In the genomic region with DNA sequence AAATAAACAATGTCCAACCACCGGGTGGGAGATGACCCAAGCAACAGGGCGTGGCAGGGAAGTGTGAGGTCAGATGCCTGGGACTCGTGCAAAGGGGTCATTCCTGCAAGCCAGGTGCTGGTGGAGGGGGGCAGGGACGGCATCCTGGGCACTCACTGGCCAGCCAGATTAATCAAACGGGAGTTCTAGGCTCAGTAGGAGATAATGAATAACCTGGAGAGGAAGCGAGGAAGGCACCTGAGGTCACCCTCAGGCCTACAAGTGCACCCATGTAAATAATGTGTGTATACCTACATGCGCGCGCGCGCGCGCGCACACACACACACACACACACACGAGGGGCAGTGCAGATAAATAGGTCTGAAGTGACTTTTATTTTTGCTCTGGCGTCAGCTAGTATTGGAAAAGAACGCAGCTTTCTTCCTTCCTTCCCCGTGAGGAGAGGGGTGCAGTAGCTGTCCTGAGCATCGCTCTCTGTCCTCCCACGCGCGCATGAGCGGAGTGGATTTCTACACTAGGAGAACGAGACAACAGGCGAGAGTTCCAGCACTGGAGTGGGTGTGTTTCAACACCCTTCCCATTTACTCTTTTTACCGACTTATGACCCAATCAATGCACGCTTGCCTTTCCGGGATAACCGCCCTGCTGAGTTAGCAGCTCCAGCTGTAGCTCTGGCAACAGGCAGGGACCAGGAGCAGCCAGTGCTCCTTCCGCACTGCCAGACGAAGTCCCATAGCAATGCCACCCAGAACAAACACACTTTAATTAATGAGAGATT, we compare ENCODE assay signal across 8 mouse cellular contexts.
DNase-seq lines count a peak whose midpoint lies in the region; ATAC-seq and TF ChIP-seq lines count a peak whose summit lies in the region.

No protein-coding gene starts in this region.

- no peaks in the 10 kb centered on the region for H3K36me3 ChIP-seq in ES-E14 (ENCODE audit: control insufficient read depth, insufficient read depth, low read length, poor library complexity, severe bottlenecking)
- H3K36me3 ChIP-seq in forebrain, embryonic 12.5 days (replicated peaks) = no peaks in the 10 kb centered on the region
- no peaks in the 10 kb centered on the region for H3K36me3 ChIP-seq in heart, embryonic 15.5 days
- H3K36me3 ChIP-seq in kidney, embryonic 16.5 days (ENCODE audit: insufficient read depth, low read length) = no peaks in the 10 kb centered on the region
- H3K36me3 ChIP-seq in midbrain, postnatal 0 days (ENCODE audit: insufficient read depth, low read length) = no peaks in the 10 kb centered on the region

- no peaks in the 10 kb centered on the region for H3K9me3 ChIP-seq in ES-E14 (ENCODE audit: control insufficient read depth, insufficient read depth, low read depth, low read length)
- H3K9me3 ChIP-seq in forebrain, embryonic 12.5 days = no peaks in the 10 kb centered on the region
- no peaks in the 10 kb centered on the region for H3K9me3 ChIP-seq in heart, embryonic 15.5 days (replicated peaks)
- no peaks in the 10 kb centered on the region for H3K9me3 ChIP-seq in kidney, embryonic 16.5 days (ENCODE audit: low read length)
- H3K9me3 ChIP-seq in midbrain, postnatal 0 days (ENCODE audit: low read length) = no peaks in the 10 kb centered on the region

- in situ Hi-C loops in ES-E14 (cut with MboI; ENCODE audit: low sequenced_read_pairs in 2 of 2, unreplicated experiment in 2 of 2) = no loop called here

- peaks cover 8 to 12% of the 10 kb centered on the region in 2 experiments; a peak in 3 of 4 replicates for H3K4me1 ChIP-seq in ES-E14 (ENCODE audit: control insufficient read depth in 2 of 2, insufficient read depth in 2 of 2, low read length in 2 of 2, poor library complexity in 1 of 2)
- H3K4me1 ChIP-seq in forebrain, embryonic 12.5 days = peaks cover 8% of the 10 kb centered on the region; the same call in 1 of the 2 replicates
- H3K4me1 ChIP-seq in heart, embryonic 15.5 days (replicated peaks) = peaks cover 18% of the 10 kb centered on the region
- peaks cover 32% of the 10 kb centered on the region for H3K4me1 ChIP-seq in kidney, embryonic 16.5 days (ENCODE audit: insufficient read depth, low read length)
- H3K4me1 ChIP-seq in midbrain, postnatal 0 days (ENCODE audit: insufficient read depth, low read length) = no peaks in the 10 kb centered on the region

- peak overlapping the region in 1 of 2 experiments; percentile 30; a peak in 2 of 4 replicates for H3K4me3 ChIP-seq in ES-E14 (ENCODE audit: insufficient read depth in 1 of 2, low read depth in 1 of 2, low read length in 2 of 2, poor library complexity in 1 of 2, severe bottlenecking in 1 of 2)
- no peak overlapping the region for H3K4me3 ChIP-seq in forebrain, embryonic 12.5 days (replicated peaks)
- H3K4me3 ChIP-seq in heart, embryonic 15.5 days = peak overlapping the region; percentile 19
- peak overlapping the region; percentile 28 for H3K4me3 ChIP-seq in kidney, embryonic 16.5 days (ENCODE audit: low read length)
- peak overlapping the region; percentile 11; the same call in 1 of the 2 replicates for H3K4me3 ChIP-seq in midbrain, postnatal 0 days (ENCODE audit: low read depth, low read length)

- 0 out of 2 replicates have a peak, but pooled peaks have one; percentile 41 for ATAC-seq in forebrain, embryonic 12.5 days (ENCODE audit: low FRiP score)
- no peak for ATAC-seq in heart, embryonic 15.5 days (replicated peaks; ENCODE audit: insufficient number of reproducible peaks, insufficient read depth, low FRiP score, low read depth)
- ATAC-seq in kidney, embryonic 16.5 days (ENCODE audit: low FRiP score, low TSS enrichment) = peak; percentile 88
- peak; percentile 69 for ATAC-seq in midbrain, postnatal 0 days (ENCODE audit: low FRiP score)
- no peak for ATAC-seq in activated CD4-positive, CD25-positive, alpha-beta regulatory T cell, adult 4 months

- no peak overlapping the region for H3K27ac ChIP-seq in ES-E14 (ENCODE audit: insufficient read depth, low read depth, low read length, poor library complexity, severe bottlenecking)
- no peak overlapping the region for H3K27ac ChIP-seq in forebrain, embryonic 12.5 days
- H3K27ac ChIP-seq in heart, embryonic 15.5 days = 0 out of 2 replicates have a peak overlapping the region, but pooled peaks have one; percentile 20
- H3K27ac ChIP-seq in kidney, embryonic 16.5 days (ENCODE audit: low read length) = no peak overlapping the region
- no peak overlapping the region for H3K27ac ChIP-seq in midbrain, postnatal 0 days (ENCODE audit: low read depth, low read length)

- DNase-seq in ES-E14 (ENCODE audit: low read depth, low spot score) (no peak), liver (peak; percentile 30)
- DNase-seq in midbrain, postnatal 0 days (ENCODE audit: low spot score) = peak; percentile 53
- no peak for DNase-seq in spleen, adult 18-20 months

- no peak for TF ChIP-seq CTCF in midbrain, postnatal 0 days (IDR thresholded peaks at IDR 0.05)

- H3K27me3 ChIP-seq in forebrain, embryonic 12.5 days = no peaks in the 10 kb centered on the region
- H3K27me3 ChIP-seq in heart, embryonic 15.5 days = no peaks in the 10 kb centered on the region
- H3K27me3 ChIP-seq in kidney, embryonic 16.5 days (ENCODE audit: insufficient read depth, low read length) = no peaks in the 10 kb centered on the region
- no peaks in the 10 kb centered on the region for H3K27me3 ChIP-seq in midbrain, postnatal 0 days (ENCODE audit: insufficient read depth, low read length)

- peak overlapping the region; percentile 27 for H3K4me2 ChIP-seq in forebrain, embryonic 12.5 days
- H3K4me2 ChIP-seq in heart, embryonic 15.5 days = peak overlapping the region; percentile 42
- peak overlapping the region; percentile 55 for H3K4me2 ChIP-seq in kidney, embryonic 16.5 days (replicated peaks; ENCODE audit: low read depth, low read length)
- peak overlapping the region; percentile 40 for H3K4me2 ChIP-seq in midbrain, postnatal 0 days (ENCODE audit: low read depth, low read length, poor library complexity, severe bottlenecking)

- WGBS in forebrain, embryonic 12.5 days = 57% methylated on average over 31 of the region's 31 CpGs
- 55% methylated on average over 31 of the region's 31 CpGs for WGBS in heart, embryonic 15.5 days
- 38% methylated on average over 31 of the region's 31 CpGs for whole genome bisulfite sequencing in kidney, embryonic 16.5 days
- 53% methylated on average over 31 of the region's 31 CpGs for WGBS in midbrain, postnatal 0 days

- no peak overlapping the region for H3K9ac ChIP-seq in ES-E14 (ENCODE audit: insufficient read depth, low read depth, low read length, poor library complexity, severe bottlenecking)
- no peak overlapping the region for H3K9ac ChIP-seq in forebrain, embryonic 12.5 days
- no peak overlapping the region for H3K9ac ChIP-seq in heart, embryonic 15.5 days
- 0 out of 2 replicates have a peak overlapping the region, but pooled peaks have one; percentile 2 for H3K9ac ChIP-seq in kidney, embryonic 16.5 days (replicated peaks; ENCODE audit: low read length)
- H3K9ac ChIP-seq in midbrain, postnatal 0 days (replicated peaks; ENCODE audit: low read length, poor library complexity, severe bottlenecking) = no peak overlapping the region

TF ChIP-seq in ES-E14, 5 proteins besides CTCF, POLR2A, EP300 and RAD21:
- TF ChIP-seq CHD2 (IDR thresholded peaks at IDR 0.05; ENCODE audit: low read depth, low read length) (no peak), MAFK (IDR thresholded peaks at IDR 0.05; ENCODE audit: insufficient read depth, low read depth, low read length) (peak; percentile 19; the same call in 1 of the 2 replicates)

Comparison
In these comparisons a context has a peak if more than half of its experiments do, and no peak if none do; other contexts are left out.
1. DNase-seq: peak in liver (single experiment) and midbrain, postnatal 0 days (single experiment); none in ES-E14 (single experiment) and spleen, adult 18-20 months (0 of 2).
2. ATAC-seq: peak in forebrain, embryonic 12.5 days (single experiment), kidney, embryonic 16.5 days (single experiment) and midbrain, postnatal 0 days (single experiment); none in heart, embryonic 15.5 days (single experiment) and activated CD4-positive, CD25-positive, alpha-beta regulatory T cell, adult 4 months (single experiment).
3. Peak in every context shown above with its lines, with median percentiles within 50 percentile points of each other: H3K4me2 ChIP-seq.